Mouse (Mus musculus) megakaryocyte, adult 5-6 weeks (primary cell): ENCODE measurements at regions not wholly inside any gene's neighbourhood (a gene's known extent, or its start where the extent isn't known, plus 50 kb on each side); places are given as distances from the start of the nearest gene placed in this dataset.

Experiments
- ATAC-seq: 2 replicates; pipeline ENCODE4 v1.8.0; 2016; ENCODE audit warnings: mild to moderate bottlenecking, inconsistent platforms; ENCODE audit not compliant: poor library complexity, severe bottlenecking

DNA sequence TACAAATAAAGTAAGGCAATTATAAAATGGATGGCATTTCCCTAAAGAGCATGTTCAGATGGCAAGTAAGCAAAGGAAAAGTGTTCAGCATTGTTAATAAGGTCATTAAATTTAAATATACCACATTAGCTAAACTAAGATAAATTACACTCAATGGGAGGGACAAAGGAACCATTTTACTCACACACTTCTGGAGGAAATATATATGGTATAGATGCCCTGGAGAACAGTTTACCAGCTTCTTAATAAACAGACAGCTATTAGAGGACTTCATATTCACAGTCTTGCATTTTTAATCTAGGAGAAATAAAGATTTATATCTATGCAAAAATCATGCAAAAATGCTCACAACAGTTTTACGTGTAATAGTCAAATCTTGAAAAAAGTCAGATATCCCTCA, 183.8 kb downstream of the Dthd1 start:
- no peak for ATAC-seq

DNA sequence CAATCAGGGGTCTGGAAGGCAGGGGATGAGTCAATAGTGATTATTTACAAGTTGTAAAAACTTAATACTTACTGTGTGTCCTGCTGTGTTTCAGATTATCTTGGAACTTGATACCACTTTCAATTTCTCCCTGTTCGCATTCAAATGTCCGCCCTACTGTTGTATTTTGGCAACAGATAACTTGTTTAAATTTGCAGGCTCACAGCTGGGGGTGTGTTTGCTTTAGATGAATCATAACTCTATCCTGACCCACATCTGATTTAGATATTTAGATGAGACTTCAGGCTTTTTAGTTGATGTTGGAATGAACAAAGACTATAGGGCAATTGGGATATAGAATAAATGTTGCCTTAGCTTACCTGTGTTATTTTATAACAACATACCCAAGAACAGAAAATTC, 220.8 kb downstream of the Dthd1 start:
- ATAC-seq, result no peak

DNA sequence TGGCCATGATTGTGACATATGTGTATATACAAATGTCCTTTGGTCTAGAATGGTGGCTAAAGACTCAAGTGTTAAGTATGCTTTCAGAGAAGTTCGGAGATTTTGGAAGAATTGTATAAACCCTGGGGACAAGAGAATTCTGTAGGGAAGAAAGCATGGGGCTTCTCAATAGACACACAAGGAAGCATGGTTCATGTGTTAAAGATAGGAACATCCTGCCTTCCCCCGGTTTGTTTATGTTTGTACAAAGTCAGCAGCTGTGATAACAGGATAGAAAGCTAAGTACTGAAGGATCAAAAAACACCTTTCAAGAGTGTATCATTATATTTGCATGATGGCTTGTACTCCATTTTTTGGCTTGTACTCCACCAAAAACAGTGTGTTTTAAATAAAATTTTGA, 232.1 kb downstream of the Dthd1 start:
- ATAC-seq, result no peak

DNA sequence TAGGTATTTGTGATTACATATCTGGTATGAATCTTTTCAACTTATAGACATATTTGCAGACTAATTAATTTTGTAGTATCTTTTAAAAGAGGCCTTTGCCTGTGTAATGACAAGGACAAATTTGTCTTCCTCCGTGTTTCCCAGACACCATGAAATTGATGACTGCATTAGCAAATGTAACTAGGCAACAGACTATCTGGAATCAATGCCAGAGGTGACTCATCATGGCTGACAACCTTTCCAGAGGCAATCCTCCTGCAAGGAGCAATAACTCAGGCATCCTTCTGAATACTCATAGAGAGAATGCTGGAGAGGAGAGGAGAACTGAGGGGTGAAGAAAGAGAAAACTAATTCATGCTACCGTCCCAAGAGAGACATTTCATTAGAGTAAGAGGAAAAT, 249.7 kb downstream of the Dthd1 start:
- ATAC-seq, result no peak

DNA sequence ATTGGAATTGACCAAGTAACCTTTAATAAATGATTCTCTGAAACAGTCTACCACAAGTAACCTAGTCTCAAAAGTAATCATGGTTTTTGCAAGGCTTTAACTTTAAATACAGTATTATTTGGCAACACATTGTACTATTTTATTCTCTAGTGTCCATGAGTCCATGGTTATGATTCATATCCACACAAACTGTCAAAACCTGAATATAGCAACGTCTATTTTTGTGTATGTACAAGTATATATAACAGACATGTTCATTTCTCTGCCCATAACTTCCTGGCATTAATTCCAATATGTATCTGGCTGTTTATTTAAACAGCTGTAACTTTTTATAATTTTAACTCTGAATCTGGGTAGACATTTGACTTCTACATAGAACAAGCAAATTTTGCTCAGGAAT, 253.2 kb downstream of the Dthd1 start:
- no peak for ATAC-seq

DNA sequence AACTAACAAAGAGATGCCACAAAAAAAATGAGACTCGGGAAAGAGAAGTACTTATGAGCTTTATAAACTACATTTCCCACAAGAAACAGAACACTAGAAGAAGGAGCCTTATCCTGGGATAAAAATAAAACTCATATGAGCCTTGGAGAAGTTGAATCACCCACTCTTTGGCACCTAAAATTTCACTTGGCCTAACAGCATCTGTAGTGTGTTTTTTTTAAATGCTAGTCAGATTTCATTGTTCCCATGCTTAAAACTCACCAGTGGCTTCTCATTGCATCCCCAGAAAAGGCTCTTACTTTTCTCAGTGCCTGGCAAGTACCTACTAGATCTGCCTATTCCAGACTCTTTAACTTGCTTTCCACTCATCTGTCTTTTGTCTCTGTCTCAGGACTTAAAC, 284.5 kb downstream of the Dthd1 start:
- no peak for ATAC-seq

DNA sequence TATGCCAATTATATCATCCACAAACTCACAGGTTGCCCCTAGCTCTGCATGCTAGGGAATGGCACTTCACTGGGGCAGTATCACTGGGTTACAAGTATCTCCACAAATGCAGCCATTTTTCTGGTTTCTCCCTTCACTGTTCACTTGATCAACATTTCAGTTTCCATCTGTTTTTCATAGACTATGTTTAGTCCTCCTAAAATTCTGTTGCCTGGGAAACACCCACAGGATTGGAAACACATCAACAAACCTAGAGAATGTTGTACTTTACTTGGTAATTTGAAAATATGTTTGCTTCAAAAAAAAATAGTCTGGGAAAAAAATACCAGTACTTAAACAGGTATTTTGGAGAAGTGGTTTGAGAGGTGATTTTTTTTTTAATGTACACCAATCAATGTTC, 318.9 kb downstream of the Dthd1 start:
- no peak for ATAC-seq

DNA sequence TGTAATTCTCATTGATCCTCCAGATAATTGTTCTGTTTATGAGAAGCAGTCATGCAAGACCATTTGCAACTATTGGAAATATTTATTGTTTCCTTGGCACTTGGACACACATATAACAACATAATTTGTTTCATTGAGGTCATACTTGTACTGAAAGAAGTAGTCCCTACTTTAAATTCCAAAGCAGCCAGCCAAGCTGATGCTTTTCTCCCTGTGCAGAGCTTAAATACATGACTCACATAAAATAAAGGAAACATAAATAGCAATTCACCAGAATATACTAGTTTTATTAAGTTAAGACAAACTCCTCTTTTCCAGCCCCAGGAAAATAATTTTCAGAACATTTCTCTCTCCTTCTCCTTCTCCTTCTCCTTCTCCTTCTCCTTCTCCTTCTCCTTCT, 324.3 kb downstream of the Dthd1 start:
- no peak for ATAC-seq

DNA sequence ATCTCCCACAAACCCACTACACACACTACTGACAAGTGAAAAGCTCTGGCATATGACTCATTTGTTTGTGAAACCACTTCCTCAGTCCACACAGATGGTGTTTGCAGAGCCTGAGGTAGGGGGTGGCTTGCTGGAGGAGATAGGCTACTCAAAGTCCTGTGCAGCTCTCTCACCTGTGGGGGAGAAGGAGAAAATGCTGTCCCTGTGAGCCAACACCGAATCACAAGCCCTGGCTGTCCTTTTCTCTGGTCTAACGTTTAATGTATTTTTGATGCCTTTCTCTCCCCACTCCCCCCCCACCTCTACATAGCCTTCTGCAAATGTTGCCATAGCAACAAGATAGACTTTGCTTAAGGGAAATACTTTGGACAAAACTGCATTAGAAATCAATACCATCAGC, 356.1 kb downstream of the Dthd1 start:
- ATAC-seq, result 0 out of 2 replicates have a peak, but pooled peaks have one; percentile 18

DNA sequence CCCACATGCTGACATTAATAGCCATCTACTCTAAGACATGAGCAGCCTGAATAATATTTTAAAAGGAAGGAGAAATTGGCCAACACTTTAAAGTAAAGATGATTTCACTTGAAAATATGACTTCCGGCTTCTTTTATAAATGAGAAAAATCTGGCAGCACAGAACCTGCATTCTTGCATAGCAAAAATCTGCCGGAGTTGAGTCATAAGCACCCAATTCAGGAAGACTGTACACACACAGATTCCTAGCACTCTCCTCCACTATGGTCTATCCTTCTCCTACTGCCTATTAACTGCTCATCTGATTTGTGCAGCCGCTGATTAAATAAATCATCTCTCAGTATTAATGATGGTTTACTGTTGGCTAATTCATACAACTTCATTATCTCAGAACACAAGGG, 356.9 kb downstream of the Dthd1 start:
- ATAC-seq, result no peak

DNA sequence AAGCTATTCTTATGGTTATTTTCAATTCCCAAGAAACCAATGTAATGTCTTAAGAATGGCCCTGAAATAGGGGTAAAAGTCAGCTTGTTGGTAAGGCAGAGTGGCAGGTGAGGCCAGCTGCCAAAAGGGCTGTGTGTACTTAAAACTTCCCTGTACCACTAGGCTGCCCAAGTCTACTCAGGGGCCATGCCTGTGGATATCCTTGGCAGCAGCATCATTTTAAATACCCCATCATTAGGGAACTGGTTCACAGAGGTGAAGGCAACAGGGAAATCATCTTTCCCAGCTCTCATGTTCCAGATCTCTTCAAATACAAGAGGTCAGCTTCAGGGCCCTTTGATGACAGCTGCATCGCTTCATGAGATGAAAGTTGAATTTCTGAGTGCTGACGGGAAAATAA, 399.8 kb downstream of the Dthd1 start:
- ATAC-seq, result no peak

DNA sequence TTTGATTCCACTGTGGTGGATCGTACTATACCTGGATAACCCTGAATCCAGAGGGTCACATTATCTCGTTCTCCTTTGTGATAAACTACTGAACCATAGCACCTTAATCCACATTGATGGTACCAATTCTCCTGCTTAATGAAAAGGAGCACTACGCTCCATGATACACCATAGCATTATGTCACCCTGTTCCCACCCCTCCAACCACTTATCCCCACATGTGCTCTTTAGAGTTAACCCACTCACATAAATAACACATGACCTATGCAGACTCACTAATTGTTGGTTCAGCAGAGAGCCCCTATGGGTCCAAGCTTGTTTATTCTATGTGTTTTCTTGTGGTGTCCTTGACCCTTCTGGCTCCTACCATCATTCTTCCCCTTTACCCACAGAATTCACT, 405.8 kb downstream of the Dthd1 start:
- no peak for ATAC-seq

DNA sequence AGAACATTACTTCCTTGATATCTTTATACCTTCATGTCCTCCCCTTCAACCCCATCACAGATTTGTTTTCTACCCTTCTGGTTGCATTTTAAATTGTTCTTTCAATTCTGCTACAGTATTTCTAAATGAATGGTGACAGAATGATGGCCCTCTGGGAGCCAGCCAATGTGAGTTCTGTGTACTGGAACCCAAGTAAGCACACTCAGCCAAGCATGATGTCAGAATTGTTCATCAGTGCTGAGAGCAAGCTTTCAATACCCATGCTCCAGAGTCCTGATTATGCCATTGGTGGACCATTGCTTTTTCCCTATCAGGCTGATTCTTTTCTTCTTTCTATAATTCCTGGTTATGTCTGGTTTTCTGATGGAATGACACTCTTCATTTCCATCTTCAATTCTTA, 386.3 kb upstream of the Nwd2 start:
- ATAC-seq, result no peak
